Mouse (Mus musculus): Measurements from ENCODE around the gene Aff1.

The Aff1 gene

GRCm38 (mm10) chr5:103749465-103750285, 57.5 kb downstream of the Aff1 start:
- no peak for DNase-seq (ENCODE audit: low spot score)

- DNase-seq (ENCODE audit: low spot score): peak; percentile 8
These were observed 60.7 kb downstream of the Aff1 start for GRCm38 (mm10) chr5:103752665-103753510.

- peak; percentile 88 for DNase-seq (ENCODE audit: low spot score)
These were observed 61.5 kb downstream of the Aff1 start for GRCm38 (mm10) chr5:103753511-103754329.

GRCm38 (mm10) chr5:103754330-103755134, 62.4 kb downstream of the Aff1 start:
- peak; percentile 75 for DNase-seq (ENCODE audit: low spot score)

GRCm38 (mm10) chr5:103755135-103755487, 62.9 kb downstream of the Aff1 start:
- DNase-seq (ENCODE audit: low spot score): no peak

GRCm38 (mm10) chr5:103756231-103756714, 64.1 kb downstream of the Aff1 start:
- no peak for DNase-seq (ENCODE audit: low spot score)

- no peak for DNase-seq (ENCODE audit: low spot score)
These were observed 66.3 kb downstream of the Aff1 start for GRCm38 (mm10) chr5:103758491-103758890.

GRCm38 (mm10) chr5:103759489-103760424, 67.6 kb downstream of the Aff1 start:
- DNase-seq (ENCODE audit: low spot score): no peak

GRCm38 (mm10) chr5:103760425-103761131, 68.4 kb downstream of the Aff1 start:
- DNase-seq (ENCODE audit: low spot score): peak; percentile 34

- DNase-seq (ENCODE audit: low spot score): no peak
These were observed 69.6 kb downstream of the Aff1 start for GRCm38 (mm10) chr5:103761754-103762153.

- DNase-seq (ENCODE audit: low spot score): no peak
These were observed 70.7 kb downstream of the Aff1 start for GRCm38 (mm10) chr5:103762850-103763254.

- DNase-seq (ENCODE audit: low spot score): no peak
These were observed 73.2 kb downstream of the Aff1 start for GRCm38 (mm10) chr5:103765356-103765755.

- DNase-seq (ENCODE audit: low spot score): no peak
These were observed 73.7 kb downstream of the Aff1 start for GRCm38 (mm10) chr5:103765758-103766431.

- DNase-seq (ENCODE audit: low spot score): no peak
These were observed 74.2 kb downstream of the Aff1 start for GRCm38 (mm10) chr5:103766432-103766815.

GRCm38 (mm10) chr5:103768961-103769360, 76.8 kb downstream of the Aff1 start:
- no peak for DNase-seq (ENCODE audit: low spot score)

- no peak for DNase-seq (ENCODE audit: low spot score)
These were observed 77.5 kb downstream of the Aff1 start for GRCm38 (mm10) chr5:103769701-103770100.

- no peak for DNase-seq (ENCODE audit: low spot score)
These were observed 78.5 kb downstream of the Aff1 start for GRCm38 (mm10) chr5:103770447-103771222.

GRCm38 (mm10) chr5:103771380-103771779, 79.2 kb downstream of the Aff1 start:
- DNase-seq (ENCODE audit: low spot score): no peak

All from yolk sac, embryonic 10.5 days (tissue).